Mouse (Mus musculus) stomach, postnatal 0 days (tissue): ENCODE measurements around the gene Hapln1. TPM values are rescaled to one million over a fixed set of nuclear protein-coding genes. Genes with fewer than 3 reads are reported as not detected.
A peak's percentile ranks its signal among the peaks of the same experiment; 100 is the strongest.

Source experiments
- ATAC-seq: fragments of 200-750 bp; cut with Nextera tagmentation; 2 replicates; pipeline ENCODE4 v1.8.0; 2017; ENCODE audit not compliant: low FRiP score, low TSS enrichment
- DNase-seq: peaks from one replicate; pipeline ENCODE4 v3.0.0-alpha.2; 2016; ENCODE audit warnings: low spot score
- H3K27ac ChIP-seq: fragments of 300-500 bp; sonication (generic); replicated peaks from 2 replicates; pipeline ENCODE4 v1.5.1; 2014; ENCODE audit warnings: mild to moderate bottlenecking, control low read depth
- H3K27me3 ChIP-seq: fragments of 300-500 bp; sonication (generic); 2 replicates; pipeline ENCODE4 v1.6.1; 2014; ENCODE audit warnings: low read length; ENCODE audit not compliant: control insufficient read depth, insufficient read depth
- H3K36me3 ChIP-seq: fragments of 300-500 bp; sonication (generic); 2 replicates; pipeline ENCODE4 v1.6.1; 2014; ENCODE audit warnings: low read length, mixed read lengths; ENCODE audit not compliant: control insufficient read depth, insufficient read depth
- H3K4me1 ChIP-seq: fragments of 300-500 bp; sonication (generic); replicated peaks from 2 replicates; pipeline ENCODE4 v1.6.1; 2014; ENCODE audit warnings: antibody characterized with exemption; ENCODE audit not compliant: control insufficient read depth, insufficient read depth
- H3K4me2 ChIP-seq: fragments of 300-500 bp; sonication (generic); replicated peaks from 2 replicates; pipeline ENCODE4 v1.6.1; 2014; ENCODE audit warnings: low read depth, mild to moderate bottlenecking, control low read depth, moderate library complexity
- H3K4me3 ChIP-seq: fragments of 300-500 bp; sonication (generic); 2 replicates; pipeline ENCODE4 v1.5.1; 2014; ENCODE audit warnings: low read depth, low read length, control low read depth
- H3K9ac ChIP-seq: fragments of 300-500 bp; sonication (generic); 2 replicates; pipeline ENCODE4 v1.6.1; 2014; ENCODE audit warnings: mild to moderate bottlenecking, low read length, control low read depth, mixed read lengths
- H3K9me3 ChIP-seq: fragments of 300-500 bp; sonication (generic); 2 replicates; pipeline ENCODE4 v1.6.1; 2016; ENCODE audit warnings: low read length; ENCODE audit not compliant: control insufficient read depth
- CTCF ChIP-seq: IDR thresholded peaks from 2 replicates; pipeline ENCODE4 v1.5.1; 2016; ENCODE audit warnings: antibody characterized with exemption, low read depth, mild to moderate bottlenecking, moderate library complexity
- EP300 ChIP-seq: optimal IDR thresholded peaks from 2 replicates; pipeline ENCODE3; 2016; ENCODE audit warnings: antibody characterized with exemption
- WGBS: fragments of 180-500 bp; shearing (Covaris S2); extraction: QIAGEN DNeasy Blood & Tissue Kit; methylation state at CpG from one replicate; pipeline ENCODE4 v1.1.7; 2014; 5-methylcytosine and 5-hydroxymethylcytosine counted together
- polyA plus RNA-seq: library from polyadenylated mRNA; unstranded; fragments of >200 nt; fragmentation: Nextera tagmentation; extraction: Ambion mirVana; gene quantifications from 2 replicates; pipeline ENCODE4 v1.2.1, GENCODE M21; 2015

Gene Hapln1
- polyA plus RNA-seq, 1 experiment from 2014 or later, result 0.61 TPM

DNA sequence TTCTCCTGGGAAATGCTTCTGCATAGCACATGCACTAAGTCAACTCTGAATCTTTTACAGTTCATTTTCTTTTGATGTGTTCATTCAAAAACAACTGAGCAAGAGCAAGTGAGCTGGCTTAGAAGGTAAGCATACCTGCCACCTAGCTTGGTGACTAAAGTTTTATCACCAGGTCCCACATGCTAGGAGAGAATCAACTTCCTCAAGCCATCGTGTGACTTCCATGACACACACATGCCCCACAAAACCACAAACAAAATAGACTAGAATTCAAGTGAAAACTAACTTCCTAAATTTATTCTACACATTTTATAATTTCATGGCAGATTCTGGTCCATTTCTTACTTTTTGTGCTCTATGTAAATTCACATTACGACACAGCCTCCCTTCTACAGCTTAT, 113.7 kb downstream of the Hapln1 start:
- Histone ChIP-seq H3K4me2 (no peak overlapping the region), H3K4me3 (no peak overlapping the region), H3K9me3 (no peaks in the 10 kb centered on the region), H3K9ac (no peak overlapping the region), H3K27ac (no peak overlapping the region), H3K36me3 (no peaks in the 10 kb centered on the region), H3K27me3 (no peaks in the 10 kb centered on the region), H3K4me1 (no peaks in the 10 kb centered on the region)
- TF ChIP-seq CTCF (no peak), EP300 (no peak)
- DNase-seq (no peak), ATAC-seq (0 out of 2 replicates have a peak, but pooled peaks have one; percentile 38)
- WGBS, result 75% methylated on average over 2 of the region's 2 CpGs

DNA sequence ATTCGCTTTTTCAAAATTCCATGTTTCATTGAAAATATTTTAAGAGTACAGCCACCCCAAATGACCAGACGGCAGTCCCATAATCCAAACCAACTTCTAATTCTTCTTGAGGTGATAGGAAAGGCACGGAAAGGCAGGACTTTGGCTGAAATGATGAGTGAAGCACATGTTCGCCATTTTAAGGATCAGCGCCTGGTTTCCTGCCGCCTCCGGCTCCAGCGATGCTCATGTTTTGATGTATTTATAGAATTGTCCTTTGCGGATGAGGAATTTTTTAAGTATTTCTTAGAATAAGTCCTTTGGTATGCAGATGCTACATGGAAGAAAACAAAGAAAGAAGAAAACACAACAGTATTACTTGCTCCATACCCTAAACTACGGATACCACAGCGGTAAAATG, 117.5 kb downstream of the Hapln1 start:
- Histone ChIP-seq H3K4me3 (no peak overlapping the region), H3K27me3 (no peaks in the 10 kb centered on the region), H3K4me1 (no peaks in the 10 kb centered on the region), H3K9me3 (no peaks in the 10 kb centered on the region), H3K4me2 (no peak overlapping the region), H3K27ac (no peak overlapping the region), H3K9ac (no peak overlapping the region), H3K36me3 (no peaks in the 10 kb centered on the region)
- ATAC-seq (no peak), DNase-seq (no peak)
- no peak for TF ChIP-seq CTCF
- no peak for TF ChIP-seq EP300
- 94% methylated on average over 11 of the region's 11 CpGs for WGBS

Other genes with a start within 250 kb of the Hapln1 start
- gene Vcan, start 202.7 kb downstream of the Hapln1 start, polyA plus RNA-seq, result 7.6 and 10.0 TPM in 2 replicates